In the genomic region with DNA sequence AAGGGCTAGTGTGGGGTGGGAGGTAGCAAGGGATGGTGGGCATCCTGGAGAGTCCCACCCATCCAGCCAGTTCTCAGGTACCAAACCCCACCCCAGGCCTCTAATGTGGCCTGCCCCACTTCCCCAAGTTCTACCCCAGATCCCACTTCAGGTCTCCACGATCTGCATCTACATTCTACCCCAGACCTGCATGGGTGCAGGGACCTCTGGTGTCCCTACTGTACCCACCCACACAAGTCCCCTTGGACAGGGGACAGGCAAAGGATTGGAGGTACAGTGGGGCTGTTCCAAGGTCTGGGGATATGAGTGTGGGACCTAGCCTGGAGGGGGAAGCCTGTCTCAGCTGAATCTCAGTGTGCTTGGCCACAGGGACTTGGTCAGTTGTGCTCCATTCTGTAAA, we compare ENCODE assay signal across 19 mouse cellular contexts.
DNase-seq lines count a peak whose midpoint lies in the region; ATAC-seq and TF ChIP-seq lines count a peak whose summit lies in the region.
"Had no signal": no experiment of that assay in that cellular context is flagged by ENCODE, and none has a peak within 500 bp of the region (broad histone marks: within the 10 kb centered on the region; RNA-seq: fewer than 3 reads in every experiment).

No protein-coding gene starts in this region.

- 79% methylated on average over 1 of the region's 1 CpGs for WGBS in cerebellum, adult 2 months
- 83% methylated on average over 1 of the region's 1 CpGs for WGBS in midbrain, embryonic 10.5 days
- WGBS in midbrain, embryonic 15.5 days: 94% methylated on average over 1 of the region's 1 CpGs

- no peak for TF ChIP-seq POLR2A in cerebellum, adult 2 months (IDR thresholded peaks at IDR 0.05; ENCODE audit: borderline replicate concordance, insufficient read depth, low read length)

- H3K36me3 ChIP-seq in midbrain, embryonic 10.5 days: no peaks in the 10 kb centered on the region
- no peaks in the 10 kb centered on the region for H3K36me3 ChIP-seq in midbrain, embryonic 15.5 days (replicated peaks)
- H3K36me3 ChIP-seq: embryonic facial prominence, embryonic 10.5 days; embryonic facial prominence, embryonic 12.5 days; forebrain, embryonic 12.5 days; G1E had no signal

- no peak overlapping the region for H3K4me2 ChIP-seq in midbrain, embryonic 15.5 days
- H3K4me2 ChIP-seq: embryonic facial prominence, embryonic 12.5 days; forebrain, embryonic 12.5 days had no signal

- no peaks in the 10 kb centered on the region for H3K27me3 ChIP-seq in cerebellum, adult 2 months (ENCODE audit: control insufficient read depth, insufficient read depth, low read length)
- no peaks in the 10 kb centered on the region for H3K27me3 ChIP-seq in midbrain, embryonic 10.5 days (ENCODE audit: low read depth, poor library complexity, severe bottlenecking)
- no peaks in the 10 kb centered on the region for H3K27me3 ChIP-seq in midbrain, embryonic 15.5 days (replicated peaks)
- H3K27me3 ChIP-seq: CH12.LX; embryonic facial prominence, embryonic 12.5 days; forebrain, embryonic 12.5 days; Patski had no signal

- peak; percentile 26 to 47 for DNase-seq in cerebellum, adult 2 months
- DNase-seq in cerebellum, postnatal 4 days (ENCODE audit: low spot score in 2 of 2): no peak
- peak; percentile 59 for DNase-seq in cerebellum, adult 9-11 months
- no peak for DNase-seq in cerebellum, adult 11 months
- DNase-seq in midbrain, embryonic 10.5 days (ENCODE audit: low spot score): no peak
- DNase-seq: adrenal gland, adult 8-10 months; adrenal gland, postnatal 36 days; B cell, adult 2 months; forebrain, postnatal 0 days had no signal

- no peak overlapping the region for H3K9ac ChIP-seq in midbrain, embryonic 15.5 days
- H3K9ac ChIP-seq: embryonic facial prominence, embryonic 12.5 days; forebrain, embryonic 12.5 days; forebrain, postnatal 0 days had no signal

- H3K9me3 ChIP-seq in midbrain, embryonic 10.5 days (replicated peaks): no peaks in the 10 kb centered on the region
- H3K9me3 ChIP-seq in midbrain, embryonic 15.5 days: no peaks in the 10 kb centered on the region
- H3K9me3 ChIP-seq: embryonic facial prominence, embryonic 10.5 days; embryonic facial prominence, embryonic 12.5 days; forebrain, embryonic 12.5 days; G1E had no signal

- no peak for TF ChIP-seq CTCF in cerebellum, adult 2 months (IDR thresholded peaks at IDR 0.05; ENCODE audit: borderline replicate concordance, insufficient read depth, low read depth, low read length)

- no peak for ATAC-seq in midbrain, embryonic 15.5 days (replicated peaks)
- ATAC-seq: activated CD4-positive, CD25-positive, alpha-beta regulatory T cell, adult 4 months; CD4-positive, CD25-positive, alpha-beta regulatory T cell, adult 4 months; forebrain, embryonic 14.5 days; forebrain, postnatal 0 days; Patski had no signal

- no peak overlapping the region for H3K4me3 ChIP-seq in cerebellum, adult 2 months (replicated peaks; ENCODE audit: insufficient read depth, low read depth, low read length)
- H3K4me3 ChIP-seq in midbrain, embryonic 10.5 days: no peak overlapping the region
- H3K4me3 ChIP-seq in midbrain, embryonic 15.5 days: no peak overlapping the region
- H3K4me3 ChIP-seq: embryonic facial prominence, embryonic 10.5 days; embryonic facial prominence, embryonic 12.5 days; forebrain, embryonic 12.5 days had no signal

- H3K27ac ChIP-seq in cerebellum, adult 2 months (ENCODE audit: insufficient read depth, low read length): peak overlapping the region; percentile 98
- H3K27ac ChIP-seq in midbrain, embryonic 10.5 days (replicated peaks): 0 out of 2 replicates have a peak overlapping the region, but pooled peaks have one; percentile 28
- H3K27ac ChIP-seq in midbrain, embryonic 15.5 days: no peak overlapping the region
- H3K27ac ChIP-seq: embryonic facial prominence, embryonic 10.5 days; embryonic facial prominence, embryonic 12.5 days; forebrain, embryonic 12.5 days had no signal

- H3K4me1 ChIP-seq in cerebellum, adult 2 months (ENCODE audit: control insufficient read depth, insufficient read depth, low read length): peaks cover 68% of the 10 kb centered on the region
- H3K4me1 ChIP-seq in midbrain, embryonic 10.5 days: no peaks in the 10 kb centered on the region
- H3K4me1 ChIP-seq in midbrain, embryonic 15.5 days: no peaks in the 10 kb centered on the region
- H3K4me1 ChIP-seq: embryonic facial prominence, embryonic 12.5 days; forebrain, embryonic 12.5 days had no signal

Comparison
In these comparisons a context has a peak if more than half of its experiments do, and no peak if none do; other contexts are left out.
1. DNase-seq: peak in cerebellum, adult 2 months (2 of 2) and cerebellum, adult 9-11 months (single experiment); none in cerebellum, postnatal 4 days (0 of 2), cerebellum, adult 11 months (single experiment) and midbrain, embryonic 10.5 days (single experiment).